Mouse (Mus musculus) gastrocnemius, postnatal 36 days (tissue): ENCODE results near the gene Myo15b. TPM values are rescaled to one million over a fixed set of nuclear protein-coding genes. Genes with fewer than 3 reads are reported as not detected.
A peak's percentile ranks its signal among the peaks of the same experiment; 100 is the strongest.

Experiments used
- DNase-seq, 2 experiments: peaks; one replicate each; pipeline ENCODE4 v3.0.0; 2022
- intact Hi-C: fragments of 180-260 bp; cut with DNase I; formaldehyde crosslinking; loops from one replicate; pipeline ENCODE4 v1.15.1; 2025
- total RNA-seq, 2 experiments: library from RNA; stranded (reverse); gene quantifications; 2 replicates each; pipeline ENCODE4 v1.2.3; 2021

Gene Myo15b
- total RNA-seq, 2 experiments from 2014 or later = not detected

DNA sequence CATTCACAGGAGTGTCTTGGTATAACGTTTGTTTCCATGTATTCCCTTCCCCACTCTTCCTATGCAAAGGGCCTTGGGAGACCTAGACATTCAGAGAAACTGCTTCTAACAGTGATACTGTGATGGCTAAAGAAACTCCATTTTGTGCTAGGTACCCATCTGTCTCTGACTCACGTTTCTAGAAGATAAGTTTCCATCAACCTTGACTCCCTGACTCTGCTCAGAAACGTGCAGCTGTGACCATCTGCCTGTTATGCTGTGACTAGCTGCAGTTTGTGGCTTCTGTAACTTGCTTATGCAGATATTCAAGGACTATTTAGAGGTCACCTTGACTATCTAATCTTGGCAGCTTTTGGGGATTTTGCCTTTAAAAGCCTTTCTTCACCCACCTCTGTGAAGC lies 73.0 kb downstream of the Myo15b start:
- intact Hi-C loops = no loop called here
- no peak for DNase-seq

DNA sequence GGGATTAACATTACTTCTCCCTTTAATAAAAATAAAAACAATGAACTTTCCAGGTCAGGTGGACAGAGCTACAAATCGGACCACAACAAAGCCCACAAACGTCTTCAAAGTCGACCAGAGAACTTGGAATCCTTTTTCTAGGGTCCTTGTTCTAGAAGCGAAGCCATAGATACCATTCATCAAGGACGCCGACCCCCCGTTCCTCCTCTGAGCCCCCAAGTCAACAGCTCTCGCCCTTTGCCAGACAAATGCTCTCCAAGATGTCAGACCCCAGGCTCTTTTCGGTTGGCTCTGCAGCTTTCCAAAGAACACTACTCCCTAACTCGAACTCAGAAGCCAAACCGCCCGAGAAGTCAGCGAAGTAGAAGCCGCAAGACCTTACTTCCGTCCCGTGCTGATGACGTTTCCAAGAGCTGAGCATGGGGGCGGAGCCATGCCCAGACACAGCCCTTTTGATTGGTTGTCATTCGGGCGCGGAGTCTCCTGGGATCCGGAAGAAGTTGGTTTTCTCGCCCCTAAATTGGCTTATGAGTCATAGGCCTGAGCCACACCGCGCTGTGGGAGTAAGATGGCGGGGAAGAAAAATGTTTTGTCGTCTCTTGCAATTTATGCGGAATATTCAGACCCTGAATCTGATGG lies 75.0 kb downstream of the Myo15b start, which contains the start of the genes Sap30bp and Recql5:
Sap30bp (plus strand) TSS at position 175 of the 639 bp plus-strand sequence.
Recql5 (minus strand) TSS at position 370 of the 639 bp plus-strand sequence.
- intact Hi-C loops = no loop called here
- peak; percentile 92 to 95 for DNase-seq

DNA sequence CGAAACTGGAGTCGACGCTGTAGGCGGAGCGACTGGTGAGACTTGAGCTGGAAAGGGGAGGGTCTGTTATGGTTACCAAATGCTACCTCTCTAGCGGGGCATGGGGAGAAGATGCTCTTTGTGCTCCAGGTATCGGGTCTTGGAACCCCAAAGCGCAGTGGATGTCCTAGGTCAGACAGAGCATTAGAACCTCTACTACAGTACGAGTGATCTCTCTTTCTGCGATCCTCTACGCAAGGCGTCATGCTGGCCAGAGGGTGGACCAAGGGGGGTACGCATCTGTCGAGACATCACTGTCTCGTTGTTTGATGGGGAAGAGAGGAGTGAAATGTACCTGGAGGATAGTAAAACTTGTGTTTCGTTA lies 75.5 kb downstream of the Myo15b start:
- no peak for DNase-seq
- intact Hi-C loops = no loop called here

DNA sequence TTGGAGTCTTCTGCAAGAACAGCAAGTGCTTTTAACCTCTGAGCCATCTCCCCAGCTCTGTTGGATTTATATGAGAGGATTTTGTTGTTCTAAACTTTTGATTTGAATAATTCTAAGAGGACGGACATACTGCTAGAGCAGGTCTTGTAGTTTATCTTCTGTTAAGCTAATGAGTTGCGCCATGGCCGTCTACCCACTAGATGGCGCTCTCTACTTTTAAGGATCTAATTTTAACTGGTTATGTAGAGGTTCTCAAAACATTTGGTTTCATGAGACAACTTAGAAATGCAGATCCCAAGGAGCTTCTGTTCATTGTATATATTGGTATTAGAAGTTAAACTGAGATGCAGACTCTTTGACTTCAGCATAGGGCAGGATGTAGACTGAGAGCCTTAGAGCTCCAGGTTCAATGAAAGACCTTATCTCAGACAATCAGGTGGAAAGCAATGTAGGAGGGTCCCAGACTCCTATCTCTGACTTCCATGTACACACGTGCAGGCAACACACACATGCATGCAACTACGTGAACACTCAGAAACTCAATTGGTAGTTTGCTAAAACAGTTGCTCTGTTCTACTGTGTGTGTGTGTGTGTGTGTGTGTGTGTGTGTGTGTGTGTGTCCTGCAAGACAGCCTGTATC lies 81.6 kb downstream of the Myo15b start:
- peak; percentile 45 to 47 for DNase-seq
- intact Hi-C loops = loop anchor here (2.0 kb wide), 1 partner anchor 61 kb away; no protein-coding TSS in a partner anchor

DNA sequence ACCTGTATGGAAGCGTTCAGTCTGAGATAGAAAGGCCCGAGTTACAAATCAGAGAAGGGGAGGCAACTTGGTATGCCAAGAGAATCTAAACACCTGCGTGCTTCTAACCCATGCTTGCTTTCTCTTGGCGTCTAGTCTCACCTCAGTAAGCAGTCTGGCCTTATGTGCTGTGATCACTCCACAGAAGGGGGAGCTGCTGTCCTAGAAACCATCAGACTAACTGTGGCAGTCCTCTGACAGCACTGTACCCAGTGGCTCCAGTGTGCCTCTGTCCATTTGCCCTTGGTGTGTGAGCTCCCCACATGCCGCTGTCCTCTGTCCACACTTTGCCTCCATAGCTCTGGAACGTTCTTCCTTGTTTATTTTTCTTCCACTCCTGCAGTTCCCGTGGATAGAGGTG lies 83.8 kb downstream of the Myo15b start:
- intact Hi-C loops = no loop called here
- no peak for DNase-seq

Other genes starting within 250 kb of the Myo15b start
- gene Mif4gd, start 245.4 kb upstream of the Myo15b start, total RNA-seq = 10 to 100 TPM; 41.8 to 45.8 TPM
- gene Slc25a19, start 230.1 kb upstream of the Myo15b start, total RNA-seq = 10 to 100 TPM; 44.4 to 46.8 TPM
- 10 to 100 TPM; 56.4 to 65.7 TPM for gene Grb2, start 149.8 kb upstream of the Myo15b start, total RNA-seq
- gene Tmem94, start 93.0 kb upstream of the Myo15b start, total RNA-seq = 10 to 100 TPM; 73.1 to 79.5 TPM
- gene Caskin2, start 44.8 kb upstream of the Myo15b start, total RNA-seq = 10 to 100 TPM; 12.6 to 13.3 TPM
- 1 to 10 TPM; 4.6 to 6.0 TPM for gene Tsen54, start 43.7 kb upstream of the Myo15b start, total RNA-seq
- gene Llgl2, start 34.4 kb upstream of the Myo15b start, total RNA-seq = 1 to 10 TPM; 6.5 to 9.9 TPM
- under 1 TPM; 0.46 to 0.84 TPM for gene Smim5, start 41.6 kb downstream of the Myo15b start, total RNA-seq
- not detected for gene Smim6, start 53.6 kb downstream of the Myo15b start, total RNA-seq
- gene Sap30bp, start 74.9 kb downstream of the Myo15b start, total RNA-seq = 10 to 100 TPM; 11.5 to 11.6 TPM
- 1 to 10 TPM; 4.5 to 6.9 TPM for gene Recql5, start 75.1 kb downstream of the Myo15b start, total RNA-seq
- 1 to 10 TPM; 1.9 to 3.3 TPM for gene Itgb4, start 116.3 kb downstream of the Myo15b start, total RNA-seq
- 1 to 10 TPM; 3.0 to 3.8 TPM for gene Galk1, start 154.3 kb downstream of the Myo15b start, total RNA-seq
- gene H3f3b, start 169.6 kb downstream of the Myo15b start, total RNA-seq = 10 to 100 TPM; 56.1 to 75.3 TPM
- gene Unk, start 171.9 kb downstream of the Myo15b start, total RNA-seq = 1 to 10 TPM; 6.0 to 7.1 TPM
- under 1 TPM; 0.30 to 0.48 TPM for gene Unc13d, start 219.6 kb downstream of the Myo15b start, total RNA-seq
- 10 to 100 TPM; 70.1 to 71.0 TPM for gene Wbp2, start 228.6 kb downstream of the Myo15b start, total RNA-seq